Mouse (Mus musculus): Measurements from ENCODE around the gene Olfr372. TPM values are rescaled to one million over a fixed set of nuclear protein-coding genes. Genes with fewer than 3 reads are reported as not detected.
"Not testable (repeated sequence)": the region's sequence is repeated elsewhere in the genome, so short reads cannot be mapped to it uniquely, and the experiment has no call there.

Gene Olfr372
- total RNA-seq (2014; fragmentation: Nextera tagmentation), result not detected in 2 replicates
- total RNA-seq (2017), result not detected in 2 replicates

GRCm38 (mm10) chr8:72040918-72041317 is at the start of gene Olfr372:
Olfr372 (plus strand) TSS chr8:72041218.
- ATAC-seq (replicated peaks; ENCODE audit: low FRiP score, low TSS enrichment, poor library complexity, severe bottlenecking), result not testable (repeated sequence)

GRCm38 (mm10) chr8:71999434-71999833 is 41.6 kb upstream of the Olfr372 start:
- ATAC-seq (replicated peaks; ENCODE audit: low FRiP score, low TSS enrichment, poor library complexity, severe bottlenecking), result no peak

DNA sequence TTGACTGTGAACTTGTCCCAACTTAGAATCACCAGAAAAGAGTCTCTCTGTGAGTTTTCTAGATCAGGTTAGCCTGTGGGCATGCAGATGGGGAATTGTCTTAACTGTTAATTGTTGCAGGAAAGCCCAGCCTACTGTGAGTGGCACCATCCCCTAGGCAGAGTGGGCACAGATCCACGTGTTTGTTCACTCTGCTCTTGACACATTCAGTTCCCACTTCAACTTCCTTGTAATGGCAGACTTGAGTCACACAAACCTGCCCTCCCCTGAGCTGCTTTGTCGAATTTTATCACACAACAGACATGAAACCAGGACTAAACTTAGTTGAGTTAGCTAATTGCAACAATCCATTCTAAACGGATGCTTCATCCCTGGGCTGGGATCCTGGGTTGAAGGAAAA is 40.8 kb upstream of the Olfr372 start:
- ATAC-seq (replicated peaks; ENCODE audit: low FRiP score, low TSS enrichment, poor library complexity, severe bottlenecking), result no peak

DNA sequence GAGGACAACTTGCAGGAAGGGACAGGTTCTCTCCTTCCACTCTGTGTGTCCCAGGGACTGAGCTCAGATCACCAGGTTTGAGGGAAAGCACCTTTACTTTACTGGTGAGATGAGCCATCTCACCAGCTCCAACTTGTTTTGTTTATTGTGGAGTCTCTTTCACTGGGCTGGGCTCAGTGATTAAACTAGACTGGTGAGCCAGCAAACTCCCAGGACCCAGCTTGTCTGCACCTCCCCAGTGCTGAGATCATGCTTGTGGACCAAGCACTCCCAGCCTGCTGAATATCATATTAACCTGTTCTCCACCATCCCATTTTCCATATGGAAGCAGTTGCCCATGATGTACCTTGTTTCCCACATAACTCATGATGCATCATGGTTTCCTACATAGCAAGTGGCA is 38.1 kb upstream of the Olfr372 start:
- no peak for ATAC-seq (replicated peaks; ENCODE audit: low FRiP score, low TSS enrichment, poor library complexity, severe bottlenecking)

GRCm38 (mm10) chr8:72005912-72006311 is 35.1 kb upstream of the Olfr372 start:
- no peak for ATAC-seq (replicated peaks; ENCODE audit: low FRiP score, low TSS enrichment, poor library complexity, severe bottlenecking)

DNA sequence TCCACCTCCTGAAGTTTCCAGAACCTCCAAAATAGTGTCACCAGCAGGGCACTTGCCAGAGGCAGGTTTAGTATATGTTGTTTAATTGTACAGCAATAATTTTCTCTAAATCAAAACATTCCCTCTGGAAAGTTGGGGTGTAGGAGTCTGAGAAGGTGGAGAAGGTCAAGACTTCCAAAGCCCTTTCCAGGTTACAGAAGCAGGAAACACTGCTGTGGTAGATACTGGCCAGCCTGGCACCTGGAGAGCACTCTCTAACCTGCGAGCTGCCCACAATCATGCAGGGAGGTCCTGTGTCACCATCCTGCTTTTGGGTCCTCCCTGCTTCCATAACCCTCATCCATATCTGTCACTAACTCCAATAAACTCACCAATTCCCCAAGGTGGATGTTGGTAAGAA is 34.3 kb upstream of the Olfr372 start:
- no peak for ATAC-seq (replicated peaks; ENCODE audit: low FRiP score, low TSS enrichment, poor library complexity, severe bottlenecking)

GRCm38 (mm10) chr8:72008134-72008641 is 32.8 kb upstream of the Olfr372 start:
- ATAC-seq (replicated peaks; ENCODE audit: low FRiP score, low TSS enrichment, poor library complexity, severe bottlenecking), result no peak

- ATAC-seq (replicated peaks; ENCODE audit: low FRiP score, low TSS enrichment, poor library complexity, severe bottlenecking), result no peak
Measured at GRCm38 (mm10) chr8:72009473-72009872, 31.5 kb upstream of the Olfr372 start, which contains the start of gene Cyp4f18. Cyp4f18 (minus strand) TSS chr8:72009626.

DNA sequence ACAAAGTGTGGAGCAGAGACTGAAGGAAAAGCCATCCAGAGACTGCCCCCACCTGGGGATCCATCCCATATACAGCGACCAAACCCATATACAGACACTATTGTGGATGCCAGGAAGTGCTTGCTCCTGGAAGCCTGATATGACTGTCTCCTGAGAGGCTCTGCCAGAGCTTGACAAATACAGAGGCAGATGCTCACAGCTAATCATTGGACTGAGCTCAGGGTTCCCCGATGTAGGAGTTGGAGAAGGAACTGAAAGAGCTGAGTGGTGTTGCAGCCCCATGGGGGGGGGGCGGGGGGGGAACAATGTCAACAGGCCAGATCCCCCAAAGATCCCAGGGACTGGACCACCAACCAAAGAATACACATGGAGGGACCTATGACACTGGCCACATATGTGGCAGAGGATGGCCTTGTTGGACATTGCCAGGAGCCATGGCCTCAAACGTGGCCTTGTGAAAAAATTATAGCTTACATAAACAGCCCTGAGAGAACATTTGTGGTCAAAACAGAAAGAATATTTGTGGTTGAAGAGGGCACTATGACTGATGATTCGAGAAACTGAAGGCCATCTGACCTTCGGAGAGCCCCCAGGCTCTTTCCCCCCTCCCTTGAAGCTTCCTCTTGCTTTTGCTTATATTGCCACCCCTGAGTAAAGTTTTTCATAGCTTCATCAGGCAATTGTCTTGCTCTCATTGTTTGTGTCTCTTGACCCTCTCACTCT is 27.4 kb upstream of the Olfr372 start:
- not testable (repeated sequence) for ATAC-seq (replicated peaks; ENCODE audit: low FRiP score, low TSS enrichment, poor library complexity, severe bottlenecking)

GRCm38 (mm10) chr8:72017339-72017738 is 23.7 kb upstream of the Olfr372 start:
- ATAC-seq (replicated peaks; ENCODE audit: low FRiP score, low TSS enrichment, poor library complexity, severe bottlenecking), result peak; percentile 78

- ATAC-seq (replicated peaks; ENCODE audit: low FRiP score, low TSS enrichment, poor library complexity, severe bottlenecking), result no peak
Measured at GRCm38 (mm10) chr8:72018141-72018540, 22.9 kb upstream of the Olfr372 start.

DNA sequence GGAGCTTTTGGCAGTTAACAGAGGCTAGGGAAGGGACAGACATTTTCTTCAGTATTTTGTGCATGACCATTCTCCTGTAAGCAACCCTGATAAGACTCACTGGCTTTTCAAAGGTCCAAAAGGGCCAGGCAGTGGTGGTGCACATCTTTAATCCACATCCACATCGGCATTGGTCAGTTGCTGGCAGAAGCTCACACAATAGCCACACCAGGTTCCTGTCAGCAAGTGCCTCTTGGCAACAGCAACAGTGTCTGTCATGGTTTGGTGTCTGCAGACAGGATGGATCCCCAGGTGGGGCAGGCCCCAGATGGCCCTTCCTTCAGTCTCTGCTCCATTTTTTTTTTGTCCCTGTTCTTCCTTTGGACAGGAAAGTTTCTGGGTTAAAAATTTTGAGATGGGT is 22.0 kb upstream of the Olfr372 start:
- ATAC-seq (replicated peaks; ENCODE audit: low FRiP score, low TSS enrichment, poor library complexity, severe bottlenecking), result not testable (repeated sequence)

DNA sequence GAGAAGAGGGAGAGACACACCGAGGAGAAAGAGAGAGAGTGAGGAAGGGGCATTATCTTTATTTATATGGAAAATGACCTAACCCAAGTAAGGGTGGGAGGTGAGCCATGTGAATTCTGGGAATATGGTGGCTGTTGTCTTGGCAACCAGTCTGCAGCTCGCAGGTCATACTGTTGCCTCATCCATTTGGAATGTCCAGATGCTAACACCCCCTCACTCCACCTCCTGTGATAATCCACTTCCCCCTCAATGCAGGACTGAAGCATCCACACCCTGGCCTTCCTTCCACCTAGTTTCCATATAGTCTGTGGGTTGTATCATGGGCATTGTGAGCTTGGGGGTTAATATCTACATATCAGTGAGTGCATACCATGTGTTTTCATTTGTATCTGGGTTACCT is 21.2 kb upstream of the Olfr372 start:
- ATAC-seq (replicated peaks; ENCODE audit: low FRiP score, low TSS enrichment, poor library complexity, severe bottlenecking), result no peak

DNA sequence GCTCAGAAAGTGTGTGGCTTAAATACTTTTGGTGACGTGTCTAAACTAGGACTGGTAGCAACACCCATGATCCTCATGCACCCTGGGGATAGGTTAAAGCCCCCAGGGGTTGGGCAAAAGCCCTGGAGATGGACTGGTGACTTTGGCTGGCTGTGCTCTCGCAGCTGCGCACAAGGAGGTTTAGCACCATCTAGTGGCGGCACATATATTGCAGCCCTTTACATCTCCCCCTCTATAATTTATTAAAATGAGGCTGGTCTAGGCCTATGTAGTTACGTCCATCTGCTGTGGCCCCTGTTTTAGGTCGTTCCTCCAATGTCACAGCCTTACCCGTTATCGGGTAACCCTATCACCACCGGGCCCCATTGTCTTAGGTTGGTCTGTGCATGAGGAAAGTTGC is 16.1 kb upstream of the Olfr372 start:
- not testable (repeated sequence) for ATAC-seq (replicated peaks; ENCODE audit: low FRiP score, low TSS enrichment, poor library complexity, severe bottlenecking)

GRCm38 (mm10) chr8:72032926-72033325 is 8.1 kb upstream of the Olfr372 start:
- ATAC-seq (replicated peaks; ENCODE audit: low FRiP score, low TSS enrichment, poor library complexity, severe bottlenecking), result 0 out of 2 replicates have a peak, but pooled peaks have one; percentile 55

DNA sequence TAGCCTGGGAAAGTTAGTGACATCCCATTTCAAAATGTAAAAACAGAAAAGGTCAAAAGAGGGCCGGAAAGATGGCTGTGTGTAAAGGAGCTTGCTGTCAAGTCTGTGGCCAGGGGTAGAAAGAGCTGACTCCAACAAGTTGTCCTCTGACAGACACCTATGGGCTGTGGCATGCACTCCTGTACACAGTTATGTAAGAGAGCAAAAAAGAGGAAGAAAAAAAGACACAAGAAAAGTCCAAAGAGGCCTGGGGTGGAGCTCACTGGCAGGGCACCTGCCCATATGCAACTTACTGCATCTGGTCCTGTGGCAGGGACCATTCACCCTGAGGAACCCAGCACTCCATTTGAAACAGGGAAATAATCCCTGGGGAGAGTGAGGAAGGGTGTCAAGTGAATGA is 1.5 kb downstream of the Olfr372 start:
- no peak for ATAC-seq (replicated peaks; ENCODE audit: low FRiP score, low TSS enrichment, poor library complexity, severe bottlenecking)

DNA sequence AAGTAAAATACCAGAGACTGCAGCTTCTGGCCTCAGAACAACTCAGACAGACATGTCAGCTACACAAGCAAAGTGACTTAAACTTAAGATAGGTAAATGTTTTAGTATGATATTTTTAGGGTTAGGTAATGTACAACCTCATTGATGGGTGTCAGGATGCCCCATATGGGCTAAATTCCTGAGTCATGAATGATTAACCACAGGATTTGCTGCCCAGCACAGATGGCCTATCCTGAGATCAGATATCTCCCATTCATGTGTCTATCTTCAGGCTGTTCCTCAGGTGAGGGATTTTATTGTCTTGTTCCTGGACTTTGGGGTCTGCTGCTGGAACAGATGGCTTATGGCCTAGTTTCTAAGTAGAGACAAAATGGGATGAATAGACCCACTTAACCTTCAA is 13.6 kb downstream of the Olfr372 start:
- ATAC-seq (replicated peaks; ENCODE audit: low FRiP score, low TSS enrichment, poor library complexity, severe bottlenecking), result not testable (repeated sequence)

DNA sequence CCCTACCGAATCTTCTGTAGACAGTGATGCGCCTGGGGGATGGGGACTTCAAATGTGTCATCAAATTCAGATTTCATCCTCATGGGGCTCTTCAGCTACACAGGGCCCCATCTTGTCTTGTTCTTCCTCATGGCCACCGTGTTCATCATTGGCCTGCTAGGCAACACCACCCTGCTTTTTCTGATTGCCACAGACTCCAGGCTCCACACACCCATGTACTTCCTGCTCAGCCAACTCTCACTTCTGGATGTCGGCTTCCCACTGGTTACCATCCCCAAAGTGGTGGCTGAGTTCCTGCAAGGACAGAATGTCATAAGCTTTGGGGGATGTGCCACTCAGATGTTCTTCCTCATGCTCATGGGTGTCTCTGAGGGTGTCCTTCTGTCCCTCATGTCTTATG is 16.6 kb downstream of the Olfr372 start:
- not testable (repeated sequence) for ATAC-seq (replicated peaks; ENCODE audit: low FRiP score, low TSS enrichment, poor library complexity, severe bottlenecking)

DNA sequence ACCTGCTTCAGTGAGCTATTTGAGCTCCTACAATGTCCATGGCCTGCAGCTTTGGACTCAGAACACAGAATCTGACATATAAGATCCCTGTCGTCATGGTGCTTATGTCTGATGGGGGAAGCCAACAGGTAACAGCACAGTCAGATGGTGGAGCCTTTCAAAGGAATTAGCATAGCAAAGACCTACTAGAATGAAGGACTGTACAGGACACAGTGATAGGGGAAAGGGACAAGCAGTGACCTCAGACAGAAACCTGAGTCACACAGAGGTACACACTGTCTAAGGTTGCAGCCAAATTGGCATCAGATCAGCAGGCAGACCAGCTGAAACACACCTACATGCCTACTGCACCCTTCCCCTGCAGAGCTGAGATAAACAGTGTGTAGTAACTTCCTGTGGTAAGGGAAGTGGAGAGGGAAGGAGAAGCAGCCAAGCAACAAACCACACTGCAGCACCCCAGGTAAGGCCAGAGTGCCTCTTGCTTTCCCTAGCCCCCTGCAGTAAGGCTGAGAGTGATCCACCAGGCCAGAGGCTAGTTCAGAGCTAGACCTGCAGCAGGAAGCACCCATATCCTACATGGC is 25.9 kb downstream of the Olfr372 start:
- peak; percentile 79 for ATAC-seq (replicated peaks; ENCODE audit: low FRiP score, low TSS enrichment, poor library complexity, severe bottlenecking)

DNA sequence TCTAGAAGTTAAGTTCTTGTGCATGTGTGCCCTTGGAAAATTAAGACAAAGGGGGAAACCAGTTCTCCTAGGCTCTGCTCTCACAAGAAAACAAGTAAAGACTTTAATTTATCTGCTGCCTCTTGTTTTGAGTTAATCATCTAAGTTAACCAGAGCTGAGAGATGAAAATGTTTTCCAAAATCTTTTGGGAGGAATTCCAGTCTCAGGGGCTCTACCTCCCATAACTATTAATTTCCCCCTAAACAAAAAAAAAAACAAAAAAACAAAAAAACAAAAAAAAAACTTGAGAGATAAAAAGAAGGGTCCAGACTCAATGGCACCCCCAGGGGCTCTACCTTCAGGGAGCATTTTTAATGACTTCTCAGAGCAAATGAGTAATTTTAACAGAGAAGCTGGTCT is 41.9 kb downstream of the Olfr372 start, which contains the start of gene Olfr373:
Olfr373 (plus strand) TSS at position 301 of the 400 bp plus-strand sequence.
- ATAC-seq (replicated peaks; ENCODE audit: low FRiP score, low TSS enrichment, poor library complexity, severe bottlenecking), result not testable (repeated sequence)

- no peak for ATAC-seq (replicated peaks; ENCODE audit: low FRiP score, low TSS enrichment, poor library complexity, severe bottlenecking)
Measured at GRCm38 (mm10) chr8:72084744-72085143, 43.7 kb downstream of the Olfr372 start.

All from megakaryocyte-erythroid progenitor cell, adult 5-6 weeks (primary cell).